Mouse (Mus musculus): ENCODE measurements around the gene Dhx16. TPM values are rescaled to one million over a fixed set of nuclear protein-coding genes. Genes with fewer than 3 reads are reported as not detected.

The Dhx16 gene
- total RNA-seq, 2 experiments from 2014 or later = 29.5 to 32.4 TPM

DNA sequence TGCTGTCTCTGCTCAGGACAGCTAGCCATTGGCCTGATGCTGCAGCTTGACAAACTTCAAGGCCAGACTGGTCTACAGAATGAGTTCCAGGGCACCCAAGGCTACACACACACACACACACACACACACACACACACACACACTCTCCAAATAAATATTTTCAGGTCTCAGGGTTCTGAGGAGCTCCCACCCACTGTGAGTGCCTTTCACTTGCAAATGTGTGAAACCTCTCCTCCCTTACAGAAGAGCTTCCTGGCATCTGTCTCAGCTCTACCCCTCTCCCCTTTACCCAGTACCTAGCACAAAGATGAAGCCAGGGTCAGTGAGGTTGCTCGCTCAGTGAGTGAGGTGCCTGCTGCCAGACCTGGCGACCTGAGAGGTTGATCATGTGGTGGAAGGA is 59.5 kb downstream of the Dhx16 start:
- no peak for DNase-seq (ENCODE audit: low spot score in 2 of 2)
- intact Hi-C loops (cut with DNase I) = loop anchor here (5.0 to 10.0 kb wide), 4 partner anchors 126 to 478 kb away; partner anchors contain the start of gene H2-T3

DNA sequence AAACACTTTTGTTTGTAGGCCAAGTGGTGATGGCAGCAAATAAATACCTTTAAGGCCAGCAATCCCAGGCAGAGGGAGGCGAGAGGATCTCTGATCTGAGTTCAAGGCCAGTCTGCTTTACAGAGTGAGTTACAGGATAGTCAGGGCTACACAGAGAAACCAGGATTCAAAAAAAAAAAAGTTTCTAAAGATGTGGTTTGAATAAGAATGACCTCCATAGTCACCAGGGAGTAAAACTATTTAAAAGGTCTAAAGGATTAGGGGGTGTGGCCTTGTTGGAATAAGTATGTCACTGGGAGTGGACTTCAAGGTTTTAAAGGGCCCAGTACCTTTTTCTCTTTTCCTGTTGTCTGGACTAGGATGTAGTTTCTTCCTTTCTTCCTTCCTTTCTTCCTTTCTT is 60.3 kb downstream of the Dhx16 start:
- no peak for DNase-seq (ENCODE audit: low spot score in 2 of 2)
- intact Hi-C loops (cut with DNase I) = loop anchor here (5.0 to 10.0 kb wide), 4 partner anchors 125 to 477 kb away; partner anchors contain the start of gene H2-T3

Small RNAs within 50 kb of the gene (microRNA-seq; reads per million reads assigned to microRNA genes)
- gene Gm28033 (0 to 1.2 reads per million in 2 experiments), gene Mir1894 (0.74 to 1.3 reads per million in 2 experiments)

Other genes with a start within 250 kb of the Dhx16 start
- not detected for gene Mucl3, start 236.1 kb upstream of the Dhx16 start, total RNA-seq (2021)
- gene Vars2, start 212.2 kb upstream of the Dhx16 start, total RNA-seq (2021) = 10 to 100 TPM; 31.1 to 32.6 TPM
- gene Gtf2h4, start 206.1 kb upstream of the Dhx16 start, total RNA-seq (2021) = 10 to 100 TPM; 27.7 to 28.9 TPM
- gene Ddr1, start 175.2 kb upstream of the Dhx16 start, total RNA-seq (2021) = 10 to 100 TPM; 51.9 to 55.4 TPM
- gene Ier3, start 58.1 kb upstream of the Dhx16 start, total RNA-seq (2021) = 10 to 100 TPM; 11.2 to 12.5 TPM
- 100 to 1,000 TPM; 120 to 137 TPM for gene Flot1, start 56.6 kb upstream of the Dhx16 start, total RNA-seq (2021)
- gene Tubb5, start 41.5 kb upstream of the Dhx16 start, total RNA-seq (2021) = 100 to 1,000 TPM; 492 to 522 TPM
- 10 to 100 TPM in 1 of 2 experiments, 1 to 10 TPM in 1; 9.7 to 12.0 TPM for gene Mdc1, start 38.3 kb upstream of the Dhx16 start, total RNA-seq (2021)
- 1 to 10 TPM; 3.2 to 3.6 TPM for gene Nrm, start 18.5 kb upstream of the Dhx16 start, total RNA-seq (2021)
- 1 to 10 TPM; 8.3 to 8.7 TPM for gene Ppp1r18, start 14.2 kb upstream of the Dhx16 start, total RNA-seq (2021)
- gene 2310061I04Rik, start 17.6 kb downstream of the Dhx16 start, total RNA-seq (2021) = 10 to 100 TPM; 55.4 to 59.6 TPM
- gene Atat1, start 30.3 kb downstream of the Dhx16 start, total RNA-seq (2021) = 10 to 100 TPM; 53.0 to 56.1 TPM
- gene Mrps18b, start 36.6 kb downstream of the Dhx16 start, total RNA-seq (2021) = 10 to 100 TPM; 35.3 to 40.1 TPM
- 10 to 100 TPM; 70.2 to 76.0 TPM for gene Ppp1r10, start 36.6 kb downstream of the Dhx16 start, total RNA-seq (2021)
- 10 to 100 TPM; 76.7 to 82.6 TPM for gene Abcf1, start 89.9 kb downstream of the Dhx16 start, total RNA-seq (2021)
- 100 to 1,000 TPM; 161 to 175 TPM for gene Gnl1, start 100.0 kb downstream of the Dhx16 start, total RNA-seq (2021)
- gene Prr3, start 100.4 kb downstream of the Dhx16 start, total RNA-seq (2021) = 10 to 100 TPM; 40.1 to 42.9 TPM
- 1 to 10 TPM; 1.7 to 2.3 TPM for gene H2-T24, start 140.7 kb downstream of the Dhx16 start, total RNA-seq (2021)
- gene H2-T23, start 153.0 kb downstream of the Dhx16 start, total RNA-seq (2021) = 10 to 100 TPM in 1 of 2 experiments, 1 to 10 TPM in 1; 9.9 to 10.2 TPM
- gene H2-T22, start 162.9 kb downstream of the Dhx16 start, total RNA-seq (2021) = 1 to 10 TPM; 8.3 to 9.3 TPM
- gene Gm6034, start 163.1 kb downstream of the Dhx16 start, total RNA-seq (2021) = not detected
- gene Gm11127, start 178.6 kb downstream of the Dhx16 start, total RNA-seq (2021) = 1 to 10 TPM; 1.3 TPM
- not detected for gene Gm19684, start 241.9 kb downstream of the Dhx16 start, total RNA-seq (2021)
- not detected for gene Gm7030, start 249.6 kb downstream of the Dhx16 start, total RNA-seq (2021)